Mouse (Mus musculus): ENCODE data around the gene Prss22. TPM values are rescaled to one million over a fixed set of nuclear protein-coding genes. Genes with fewer than 3 reads are reported as not detected.

Gene Prss22
- total RNA-seq (2023): not detected

GRCm38 (mm10) chr17:23997901-23998300, at the start of gene Prss22:
Prss22 (minus strand) TSS chr17:23998100.

GRCm38 (mm10) chr17:24037844-24038243, 39.9 kb upstream of the Prss22 start, which contains the start of gene Prss27:
Prss27 (plus strand) TSS chr17:24038144.

GRCm38 (mm10) chr17:23980297-23980909, 17.5 kb downstream of the Prss22 start, which contains the start of gene Prss30:
Prss30 (minus strand) TSS chr17:23980566.

DNA sequence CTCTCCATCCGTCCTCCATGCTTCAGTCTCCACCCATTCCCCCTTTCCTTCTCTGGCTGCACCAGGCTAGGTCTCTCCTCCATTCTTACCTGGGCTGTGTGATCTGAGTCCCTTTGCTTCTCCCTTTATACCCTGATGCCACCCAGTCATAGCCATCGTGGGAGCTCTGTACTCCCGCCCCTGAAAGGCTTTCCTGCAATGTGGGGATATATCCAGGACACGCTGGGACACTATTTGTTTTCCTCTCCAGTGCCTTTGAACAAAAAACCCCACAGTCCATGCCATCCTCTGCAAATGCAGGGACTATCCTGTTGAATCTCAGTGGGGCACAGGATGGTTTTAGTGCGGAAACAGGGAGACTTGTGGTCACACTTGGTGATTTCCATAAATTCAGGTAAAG, 42.7 kb downstream of the Prss22 start, which contains the start of gene Sbpl:
Gene Sbpl, minus strand, starts transcription at position 101 of the 400 bp plus-strand sequence.

Other genes starting within 250 kb of the Prss22 start
- gene Flywch1, start 226.5 kb downstream of the Prss22 start, total RNA-seq (2023): 18.9 TPM
- not detected for gene Flywch2, start 212.0 kb downstream of the Prss22 start, total RNA-seq (2023)
- gene Srrm2, start 207.6 kb downstream of the Prss22 start, total RNA-seq (2023): 1,551 TPM
- gene Elob, start 169.0 kb downstream of the Prss22 start, total RNA-seq (2023): 130 TPM
- not detected for gene Prss33, start 162.0 kb downstream of the Prss22 start, total RNA-seq (2023)
- gene Prss32, start 154.2 kb downstream of the Prss22 start, total RNA-seq (2023): not detected
- gene Prss41, start 153.9 kb downstream of the Prss22 start, total RNA-seq (2023): 0.91 TPM
- gene Prss21, start 130.0 kb downstream of the Prss22 start, total RNA-seq (2023): not detected
- not detected for gene Dcpp1, start 117.2 kb downstream of the Prss22 start, total RNA-seq (2023)
- gene Dcpp2, start 117.2 kb downstream of the Prss22 start, total RNA-seq (2023): not detected
- not detected for gene Dcpp3, start 80.6 kb downstream of the Prss22 start, total RNA-seq (2023)
- not detected for gene Sbp, start 56.4 kb downstream of the Prss22 start, total RNA-seq (2023)
- gene Sbpl, start 42.8 kb downstream of the Prss22 start, total RNA-seq (2023): not detected
- gene Prss30, start 17.5 kb downstream of the Prss22 start, total RNA-seq (2023): 0.50 TPM
- gene Prss27, start 40.0 kb upstream of the Prss22 start, total RNA-seq (2023): not detected
- gene Kctd5, start 75.4 kb upstream of the Prss22 start, total RNA-seq (2023): 25.6 TPM
- 77.6 TPM for gene Pdpk1, start 152.8 kb upstream of the Prss22 start, total RNA-seq (2023)
- gene Amdhd2, start 165.7 kb upstream of the Prss22 start, total RNA-seq (2023): 20.2 TPM
- gene Atp6v0c, start 171.6 kb upstream of the Prss22 start, total RNA-seq (2023): 166 TPM
- 1.4 TPM for gene Tbc1d24, start 207.5 kb upstream of the Prss22 start, total RNA-seq (2023)
- 0.18 TPM for gene Ntn3, start 211.4 kb upstream of the Prss22 start, total RNA-seq (2023)
- 4.7 TPM for gene Tedc2, start 222.8 kb upstream of the Prss22 start, total RNA-seq (2023)

All from CD4-positive naive resting alpha-beta T cell, adult 76 days (primary cell).